Mouse (Mus musculus): ENCODE data around the gene Vdac1. TPM values are rescaled to one million over a fixed set of nuclear protein-coding genes. Genes with fewer than 3 reads are reported as not detected.

Vdac1 gene
- polyA plus RNA-seq, 1 experiment from 2014 or later: 219 TPM

- Histone ChIP-seq H3K4me1 (ENCODE audit: insufficient read depth) (no peaks in the 10 kb centered on the region), H3K4me3 (ENCODE audit: low read depth, low read length) (no peak overlapping the region), H3K9me3 (ENCODE audit: low read depth, low read length) (no peaks in the 10 kb centered on the region), H3K9ac (no peak overlapping the region), H3K27ac (ENCODE audit: low read depth) (no peak overlapping the region), H3K36me3 (ENCODE audit: insufficient read depth) (no peaks in the 10 kb centered on the region), H3K27me3 (ENCODE audit: insufficient read depth, low read length) (no peaks in the 10 kb centered on the region), H3K4me2 (no peak overlapping the region)
- ATAC-seq (ENCODE audit: insufficient read depth) (no peak), DNase-seq (no peak)
- 76% methylated on average over 4 of the region's 4 CpGs for WGBS
- TF ChIP-seq CTCF (IDR thresholded peaks at IDR 0.05; ENCODE audit: low read depth): no peak
These were observed 18.4 kb upstream of the Vdac1 start for GRCm38 (mm10) chr11:52342296-52342695.

DNA sequence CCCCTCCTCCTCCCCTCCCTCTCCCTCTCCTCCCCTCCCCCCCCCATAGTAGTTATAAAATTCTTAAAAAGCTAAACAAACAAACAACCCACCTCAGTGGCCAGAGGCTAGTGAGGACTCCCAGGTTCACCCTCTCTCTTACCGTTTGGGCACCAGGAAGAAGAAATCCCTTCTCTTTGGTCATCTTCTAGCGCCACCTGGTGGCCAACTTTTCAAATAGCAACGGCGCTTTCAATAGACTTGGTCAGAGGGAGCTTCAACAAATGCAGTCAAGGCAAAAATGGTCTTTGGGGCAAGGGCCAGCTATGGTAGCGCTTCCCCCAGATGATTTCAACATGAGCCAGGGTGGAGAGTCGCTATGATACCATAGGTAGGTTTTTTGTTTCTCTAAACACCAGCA, 17.5 kb upstream of the Vdac1 start:
- H3K4me3 ChIP-seq (ENCODE audit: low read depth, low read length): no peak overlapping the region
- WGBS: 4% methylated on average over 6 of the region's 6 CpGs

GRCm38 (mm10) chr11:52344991-52345777, 15.5 kb upstream of the Vdac1 start:
- ATAC-seq (ENCODE audit: insufficient read depth) (no peak), DNase-seq (no peak)
- Histone ChIP-seq H3K36me3 (ENCODE audit: insufficient read depth) (no peaks in the 10 kb centered on the region), H3K4me1 (ENCODE audit: insufficient read depth) (no peaks in the 10 kb centered on the region), H3K27ac (ENCODE audit: low read depth) (no peak overlapping the region), H3K9ac (no peak overlapping the region), H3K27me3 (ENCODE audit: insufficient read depth, low read length) (no peaks in the 10 kb centered on the region), H3K9me3 (ENCODE audit: low read depth, low read length) (no peaks in the 10 kb centered on the region), H3K4me3 (ENCODE audit: low read depth, low read length) (no peak overlapping the region), H3K4me2 (no peak overlapping the region)
- WGBS: 68% methylated on average over 12 of the region's 12 CpGs
- TF ChIP-seq CTCF (IDR thresholded peaks at IDR 0.05; ENCODE audit: low read depth): no peak

More for the DNA sequence above, 17.5 kb upstream of the Vdac1 start:
- ATAC-seq (ENCODE audit: insufficient read depth): 0 out of 2 replicates have a peak, but pooled peaks have one; percentile 12
- Histone ChIP-seq H3K27ac (ENCODE audit: low read depth) (no peak overlapping the region), H3K9ac (no peak overlapping the region), H3K4me1 (ENCODE audit: insufficient read depth) (no peaks in the 10 kb centered on the region), H3K4me2 (no peak overlapping the region), H3K36me3 (ENCODE audit: insufficient read depth) (no peaks in the 10 kb centered on the region), H3K27me3 (ENCODE audit: insufficient read depth, low read length) (no peaks in the 10 kb centered on the region), H3K9me3 (ENCODE audit: low read depth, low read length) (no peaks in the 10 kb centered on the region)
- peak; percentile 95 for DNase-seq
- TF ChIP-seq CTCF (IDR thresholded peaks at IDR 0.05; ENCODE audit: low read depth): peak; percentile 89

DNA sequence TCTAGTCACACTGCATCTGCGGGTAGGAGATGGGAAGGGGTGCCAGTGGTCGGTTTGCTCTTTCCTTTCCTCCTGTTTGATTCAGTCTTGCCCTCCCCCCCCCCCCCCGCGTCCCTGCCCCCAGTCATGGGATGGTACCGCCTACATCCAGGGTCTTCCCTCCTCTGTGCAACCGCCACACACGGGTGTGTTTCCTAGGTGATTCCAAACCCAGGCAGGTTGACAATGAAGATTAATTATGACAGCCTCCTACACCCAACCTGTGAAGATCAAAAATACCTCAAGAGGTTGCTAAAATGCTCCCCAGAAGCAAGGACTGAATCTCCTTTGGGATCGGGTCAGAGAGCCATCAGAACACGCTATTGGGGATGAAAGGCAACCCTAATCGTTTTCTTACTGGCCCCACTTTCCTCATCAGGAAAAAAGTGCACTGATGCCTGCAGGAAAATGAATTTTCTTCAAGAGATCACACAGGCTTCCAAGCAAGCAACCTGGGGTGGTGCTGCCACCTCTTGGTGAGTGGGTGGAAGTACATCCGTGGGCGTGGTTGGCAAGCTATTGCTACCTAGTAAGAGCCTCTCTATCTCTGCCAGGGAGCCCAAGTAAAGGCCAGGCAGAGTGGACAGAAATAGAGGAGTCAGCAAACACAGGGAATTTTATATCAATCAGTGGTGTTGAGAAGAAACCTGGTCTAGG, 14.6 kb upstream of the Vdac1 start:
- Histone ChIP-seq H3K4me3 (ENCODE audit: low read depth, low read length) (peak overlapping the region; percentile 30), H3K27me3 (ENCODE audit: insufficient read depth, low read length) (no peaks in the 10 kb centered on the region), H3K4me1 (ENCODE audit: insufficient read depth) (no peaks in the 10 kb centered on the region), H3K4me2 (peak overlapping the region; percentile 63), H3K9ac (peak overlapping the region; percentile 31; the same call in 1 of the 2 replicates), H3K27ac (ENCODE audit: low read depth) (no peak overlapping the region), H3K9me3 (ENCODE audit: low read depth, low read length) (no peaks in the 10 kb centered on the region), H3K36me3 (ENCODE audit: insufficient read depth) (no peaks in the 10 kb centered on the region)
- TF ChIP-seq CTCF (IDR thresholded peaks at IDR 0.05; ENCODE audit: low read depth): peak; percentile 95
- peak; percentile 97 for DNase-seq
- 11% methylated on average over 10 of the region's 12 CpGs for WGBS
- peak; percentile 35; the same call in 1 of the 2 replicates for ATAC-seq (ENCODE audit: insufficient read depth)

- peak; percentile 87 for DNase-seq
- TF ChIP-seq CTCF (IDR thresholded peaks at IDR 0.05; ENCODE audit: low read depth): no peak
- H3K4me1 ChIP-seq (ENCODE audit: insufficient read depth): no peaks in the 10 kb centered on the region
- no peaks in the 10 kb centered on the region for H3K36me3 ChIP-seq (ENCODE audit: insufficient read depth)
- peak overlapping the region; percentile 30 for H3K4me3 ChIP-seq (ENCODE audit: low read depth, low read length)
- peak; percentile 81 for ATAC-seq (ENCODE audit: insufficient read depth)
- 0 out of 2 replicates have a peak overlapping the region, but pooled peaks have one; percentile 58 for H3K27ac ChIP-seq (ENCODE audit: low read depth)
- H3K4me2 ChIP-seq: peak overlapping the region; percentile 63
- 4% methylated on average over 12 of the region's 12 CpGs for WGBS
- no peaks in the 10 kb centered on the region for H3K9me3 ChIP-seq (ENCODE audit: low read depth, low read length)
- H3K9ac ChIP-seq: peak overlapping the region; percentile 31; the same call in 1 of the 2 replicates
- H3K27me3 ChIP-seq (ENCODE audit: insufficient read depth, low read length): no peaks in the 10 kb centered on the region
These were observed 14.0 kb upstream of the Vdac1 start for GRCm38 (mm10) chr11:52346635-52347005.

DNA sequence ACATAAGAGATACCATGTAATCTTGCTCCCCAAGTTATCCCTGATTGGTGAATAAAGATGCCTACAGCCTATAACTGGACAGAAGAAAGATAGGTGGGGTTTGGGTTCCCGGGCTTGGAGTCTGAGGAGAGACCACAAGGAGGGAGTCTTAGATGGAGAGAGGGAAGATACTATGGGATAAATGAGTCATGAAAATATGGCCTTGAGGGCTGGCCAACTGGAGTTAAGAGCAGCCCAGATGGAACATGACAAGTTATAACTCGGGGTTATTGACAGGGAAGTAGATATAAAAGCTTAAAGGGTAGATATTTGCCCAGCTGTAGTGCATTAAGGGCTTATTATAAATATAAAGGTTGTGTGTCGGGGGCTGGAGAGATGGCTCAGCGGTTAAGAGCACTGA, 12.5 kb upstream of the Vdac1 start:
- Histone ChIP-seq H3K4me2 (no peak overlapping the region), H3K27me3 (ENCODE audit: insufficient read depth, low read length) (no peaks in the 10 kb centered on the region), H3K4me1 (ENCODE audit: insufficient read depth) (no peaks in the 10 kb centered on the region), H3K36me3 (ENCODE audit: insufficient read depth) (no peaks in the 10 kb centered on the region), H3K9ac (no peak overlapping the region), H3K9me3 (ENCODE audit: low read depth, low read length) (no peaks in the 10 kb centered on the region), H3K27ac (ENCODE audit: low read depth) (no peak overlapping the region), H3K4me3 (ENCODE audit: low read depth, low read length) (no peak overlapping the region)
- DNase-seq: no peak
- TF ChIP-seq CTCF (IDR thresholded peaks at IDR 0.05; ENCODE audit: low read depth): no peak
- WGBS: 70% methylated on average over 4 of the region's 4 CpGs
- no peak for ATAC-seq (ENCODE audit: insufficient read depth)

GRCm38 (mm10) chr11:52348724-52349123, 11.9 kb upstream of the Vdac1 start:
- no peaks in the 10 kb centered on the region for H3K27me3 ChIP-seq (ENCODE audit: insufficient read depth, low read length)
- ATAC-seq (ENCODE audit: insufficient read depth) (no peak), DNase-seq (no peak)
- no peak overlapping the region for H3K4me3 ChIP-seq (ENCODE audit: low read depth, low read length)
- H3K9ac ChIP-seq: no peak overlapping the region
- no peaks in the 10 kb centered on the region for H3K4me1 ChIP-seq (ENCODE audit: insufficient read depth)
- no peak overlapping the region for H3K4me2 ChIP-seq
- H3K36me3 ChIP-seq (ENCODE audit: insufficient read depth): no peaks in the 10 kb centered on the region
- no peak overlapping the region for H3K27ac ChIP-seq (ENCODE audit: low read depth)
- TF ChIP-seq CTCF (IDR thresholded peaks at IDR 0.05; ENCODE audit: low read depth): peak; percentile 47
- 59% methylated on average over 3 of the region's 3 CpGs for WGBS
- H3K9me3 ChIP-seq (ENCODE audit: low read depth, low read length): no peaks in the 10 kb centered on the region

Data from lung, embryonic 14.5 days (tissue).